Mouse (Mus musculus) large intestine, adult 2 months (tissue): Measurements from ENCODE around the gene Cnih1. TPM values are rescaled to one million over a fixed set of nuclear protein-coding genes. Genes with fewer than 3 reads are reported as not detected.
"Not testable (repeated sequence)": the region's sequence is repeated elsewhere in the genome, so short reads cannot be mapped to it uniquely, and the experiment has no call there.

Experiments used
- DNase-seq: peaks from one replicate; pipeline ENCODE4 v3.0.0-alpha.2; 2012; ENCODE audit warnings: low read depth, low spot score
- WGBS: fragments of 180-500 bp; shearing (Covaris S2); methylation state at CpG from one replicate; pipeline ENCODE4 v1.1.7; 2018; 5-methylcytosine and 5-hydroxymethylcytosine counted together
- polyA plus RNA-seq: library from polyadenylated mRNA; depleted of rRNA; stranded (reverse); fragments of >200 nt; gene quantifications from 2 replicates; pipeline ENCODE4 v1.2.3, GENCODE M21; 2012

The Cnih1 gene
- polyA plus RNA-seq, 1 experiment, result 69.2 TPM

- no peak for DNase-seq
- 87% methylated on average over 6 of the region's 6 CpGs for WGBS
Observed at GRCm38 (mm10) chr14:46790723-46791122, 2.5 kb upstream of the Cnih1 start.

- WGBS, result 61% methylated on average over 4 of the region's 4 CpGs
- DNase-seq, result no peak
Observed at GRCm38 (mm10) chr14:46790303-46790702, 2.1 kb upstream of the Cnih1 start.

- WGBS, result 12% methylated on average over 8 of the region's 8 CpGs
- DNase-seq, result no peak
Observed at GRCm38 (mm10) chr14:46788505-46788901, 292 bp upstream of the Cnih1 start.

GRCm38 (mm10) chr14:46787454-46787786 is 791 bp downstream of the Cnih1 start:
- DNase-seq, result no peak
- WGBS, result under 1% methylated on average over 11 of the region's 11 CpGs

- 92% methylated on average over 5 of the region's 5 CpGs for WGBS
Observed at GRCm38 (mm10) chr14:46785247-46785646, 3.0 kb downstream of the Cnih1 start.

GRCm38 (mm10) chr14:46783327-46783926 is 4.8 kb downstream of the Cnih1 start:
- no peak for DNase-seq
- WGBS, result 89% methylated on average over 10 of the region's 10 CpGs

More at GRCm38 (mm10) chr14:46785247-46785646, 3.0 kb downstream of the Cnih1 start:
- DNase-seq, result no peak

- WGBS, result 82% methylated on average over 8 of the region's 8 CpGs
- no peak for DNase-seq
Observed at GRCm38 (mm10) chr14:46782187-46782828, 5.9 kb downstream of the Cnih1 start.

GRCm38 (mm10) chr14:46781086-46781485 is 7.1 kb downstream of the Cnih1 start:
- WGBS, result 94% methylated on average over 7 of the region's 7 CpGs
- no peak for DNase-seq

- 95% methylated on average over 7 of the region's 7 CpGs for WGBS
- no peak for DNase-seq
Observed at GRCm38 (mm10) chr14:46779217-46779616, 9.0 kb downstream of the Cnih1 start.

GRCm38 (mm10) chr14:46778756-46779155 is 9.5 kb downstream of the Cnih1 start:
- DNase-seq, result no peak
- WGBS, result 98% methylated on average over 9 of the region's 9 CpGs

- WGBS, result 66% methylated on average over 6 of the region's 6 CpGs
Observed at GRCm38 (mm10) chr14:46770036-46770435, 18.2 kb downstream of the Cnih1 start.

GRCm38 (mm10) chr14:46767116-46767515 is 21.1 kb downstream of the Cnih1 start:
- no peak for DNase-seq
- 91% methylated on average over 12 of the region's 12 CpGs for WGBS

More at GRCm38 (mm10) chr14:46770036-46770435, 18.2 kb downstream of the Cnih1 start:
- DNase-seq, result no peak

GRCm38 (mm10) chr14:46761186-46761585 is 27.0 kb downstream of the Cnih1 start:
- DNase-seq, result no peak
- WGBS, result 27% methylated on average over 6 of the region's 6 CpGs

GRCm38 (mm10) chr14:46760355-46761029 is 27.7 kb downstream of the Cnih1 start, which contains the start of gene Cdkn3:
Cdkn3 (plus strand) TSS chr14:46760541.
- whole genome bisulfite sequencing, result under 1% methylated on average over 54 of the region's 54 CpGs
- DNase-seq, result peak; percentile 88

GRCm38 (mm10) chr14:46759970-46760354 is 28.2 kb downstream of the Cnih1 start:
- under 1% methylated on average over 7 of the region's 7 CpGs for WGBS

GRCm38 (mm10) chr14:46757736-46758135 is 30.5 kb downstream of the Cnih1 start:
- DNase-seq, result no peak
- 77% methylated on average over 9 of the region's 9 CpGs for WGBS

More at GRCm38 (mm10) chr14:46759970-46760354, 28.2 kb downstream of the Cnih1 start:
- no peak for DNase-seq

GRCm38 (mm10) chr14:46755851-46756250 is 32.4 kb downstream of the Cnih1 start:
- 92% methylated on average over 8 of the region's 8 CpGs for WGBS

GRCm38 (mm10) chr14:46754371-46754770 is 33.8 kb downstream of the Cnih1 start:
- DNase-seq, result not testable (repeated sequence)
- 62% methylated on average over 10 of the region's 10 CpGs for WGBS

More at GRCm38 (mm10) chr14:46755851-46756250, 32.4 kb downstream of the Cnih1 start:
- no peak for DNase-seq

- 90% methylated on average over 8 of the region's 8 CpGs for WGBS
- no peak for DNase-seq
Observed at GRCm38 (mm10) chr14:46745413-46745812, 42.8 kb downstream of the Cnih1 start.

GRCm38 (mm10) chr14:46742674-46743073 is 45.5 kb downstream of the Cnih1 start:
- 92% methylated on average over 2 of the region's 2 CpGs for WGBS
- no peak for DNase-seq

GRCm38 (mm10) chr14:46737346-46737745 is 50.9 kb downstream of the Cnih1 start:
- DNase-seq, result not testable (repeated sequence)
